In genomic region chr2:94467746-94468145, GRCm38 (mm10) we compare ENCODE assay signal across 14 mouse cellular contexts. TPM values are rescaled to one million over a fixed set of nuclear protein-coding genes. Genes with fewer than 3 reads are reported as not detected.
A peak's percentile ranks its signal among the peaks of the same experiment; 100 is the strongest.
DNase-seq lines count a peak whose midpoint lies in the region; ATAC-seq and TF ChIP-seq lines count a peak whose summit lies in the region.
"Had no signal": no experiment of that assay in that cellular context is flagged by ENCODE, and none has a peak within 500 bp of the region (broad histone marks: within the 10 kb centered on the region; RNA-seq: fewer than 3 reads in every experiment).

No protein-coding gene starts in this region.

- H3K27ac ChIP-seq in hindbrain, embryonic 16.5 days (ENCODE audit: low read depth, low read length) = no peak overlapping the region
- no peak overlapping the region for H3K27ac ChIP-seq in hindbrain, embryonic 13.5 days
- no peak overlapping the region for H3K27ac ChIP-seq in midbrain, postnatal 0 days (ENCODE audit: low read depth, low read length)
- no peak overlapping the region for H3K27ac ChIP-seq in midbrain, embryonic 15.5 days
- H3K27ac ChIP-seq: embryonic facial prominence, embryonic 12.5 days; liver, embryonic 14.5 days; midbrain, embryonic 12.5 days had no signal

- H3K4me1 ChIP-seq in hindbrain, embryonic 16.5 days (ENCODE audit: control insufficient read depth, insufficient read depth, low read depth, low read length) = no peaks in the 10 kb centered on the region
- H3K4me1 ChIP-seq in hindbrain, embryonic 13.5 days (replicated peaks) = peaks cover 7% of the 10 kb centered on the region; the same call in 1 of the 2 replicates
- H3K4me1 ChIP-seq in midbrain, postnatal 0 days (ENCODE audit: insufficient read depth, low read length) = no peaks in the 10 kb centered on the region
- peaks cover 9% of the 10 kb centered on the region for H3K4me1 ChIP-seq in midbrain, embryonic 15.5 days
- H3K4me1 ChIP-seq: embryonic facial prominence, embryonic 12.5 days; midbrain, embryonic 12.5 days had no signal

- no peak overlapping the region for H3K4me3 ChIP-seq in hindbrain, embryonic 16.5 days (ENCODE audit: low read length)
- H3K4me3 ChIP-seq in hindbrain, embryonic 13.5 days = no peak overlapping the region
- H3K4me3 ChIP-seq in midbrain, postnatal 0 days (ENCODE audit: low read depth, low read length) = no peak overlapping the region
- no peak overlapping the region for H3K4me3 ChIP-seq in midbrain, embryonic 15.5 days
- H3K4me3 ChIP-seq: embryonic facial prominence, embryonic 12.5 days; midbrain, embryonic 12.5 days had no signal

- no peaks in the 10 kb centered on the region; the same call in 1 of the 2 replicates for H3K27me3 ChIP-seq in hindbrain, embryonic 16.5 days (replicated peaks; ENCODE audit: control insufficient read depth, insufficient read depth, low read length)
- peaks cover 12% of the 10 kb centered on the region for H3K27me3 ChIP-seq in hindbrain, embryonic 13.5 days
- no peaks in the 10 kb centered on the region for H3K27me3 ChIP-seq in midbrain, postnatal 0 days (ENCODE audit: insufficient read depth, low read length)
- peaks cover 3% of the 10 kb centered on the region; the same call in 1 of the 2 replicates for H3K27me3 ChIP-seq in midbrain, embryonic 15.5 days (replicated peaks)
- H3K27me3 ChIP-seq: embryonic facial prominence, embryonic 12.5 days had no signal

- no peaks in the 10 kb centered on the region for H3K36me3 ChIP-seq in hindbrain, embryonic 16.5 days (ENCODE audit: control insufficient read depth, insufficient read depth, low read length)
- no peaks in the 10 kb centered on the region for H3K36me3 ChIP-seq in hindbrain, embryonic 13.5 days
- no peaks in the 10 kb centered on the region for H3K36me3 ChIP-seq in midbrain, postnatal 0 days (ENCODE audit: insufficient read depth, low read length)
- no peaks in the 10 kb centered on the region for H3K36me3 ChIP-seq in midbrain, embryonic 15.5 days (replicated peaks)
- H3K36me3 ChIP-seq: embryonic facial prominence, embryonic 12.5 days; midbrain, embryonic 12.5 days had no signal

- WGBS in hindbrain, embryonic 16.5 days = 73% methylated on average over 3 of the region's 3 CpGs
- WGBS in hindbrain, embryonic 13.5 days = 85% methylated on average over 3 of the region's 3 CpGs
- 84% methylated on average over 3 of the region's 3 CpGs for WGBS in midbrain, postnatal 0 days
- 70% methylated on average over 3 of the region's 3 CpGs for WGBS in midbrain, embryonic 15.5 days

- DNase-seq in adrenal gland, postnatal 25 days = peak; percentile 24
- no peak for DNase-seq in adrenal gland, adult 18-20 months (ENCODE audit: low spot score in 2 of 2)
- DNase-seq in midbrain, postnatal 0 days (ENCODE audit: low spot score) = peak; percentile 58
- DNase-seq in cerebellum, postnatal 36 days = peak; percentile 86
- no peak for DNase-seq in B cell, adult 2 months
- DNase-seq: kidney, postnatal 4 days; lung, postnatal 14 days had no signal

- TF ChIP-seq CTCF in midbrain, postnatal 0 days (IDR thresholded peaks at IDR 0.05) = no peak

- H3K9me3 ChIP-seq in hindbrain, embryonic 16.5 days (ENCODE audit: control insufficient read depth, low read length) = no peaks in the 10 kb centered on the region
- no peaks in the 10 kb centered on the region for H3K9me3 ChIP-seq in hindbrain, embryonic 13.5 days
- H3K9me3 ChIP-seq in midbrain, postnatal 0 days (ENCODE audit: low read length) = no peaks in the 10 kb centered on the region
- H3K9me3 ChIP-seq in midbrain, embryonic 15.5 days = no peaks in the 10 kb centered on the region
- H3K9me3 ChIP-seq: embryonic facial prominence, embryonic 12.5 days; midbrain, embryonic 12.5 days had no signal

- no peak overlapping the region for H3K4me2 ChIP-seq in hindbrain, embryonic 16.5 days (ENCODE audit: low read length)
- no peak overlapping the region for H3K4me2 ChIP-seq in hindbrain, embryonic 13.5 days
- no peak overlapping the region for H3K4me2 ChIP-seq in midbrain, postnatal 0 days (ENCODE audit: low read depth, low read length, poor library complexity, severe bottlenecking)
- no peak overlapping the region for H3K4me2 ChIP-seq in midbrain, embryonic 15.5 days
- H3K4me2 ChIP-seq: embryonic facial prominence, embryonic 12.5 days; midbrain, embryonic 12.5 days had no signal

- no peak overlapping the region for H3K9ac ChIP-seq in hindbrain, embryonic 16.5 days (ENCODE audit: low read depth, low read length)
- no peak overlapping the region for H3K9ac ChIP-seq in hindbrain, embryonic 13.5 days
- no peak overlapping the region for H3K9ac ChIP-seq in midbrain, postnatal 0 days (replicated peaks; ENCODE audit: low read length, poor library complexity, severe bottlenecking)
- no peak overlapping the region for H3K9ac ChIP-seq in midbrain, embryonic 15.5 days
- H3K9ac ChIP-seq: embryonic facial prominence, embryonic 12.5 days; liver, embryonic 14.5 days; midbrain, embryonic 12.5 days had no signal

- peak; percentile 38; the same call in 1 of the 2 replicates for ATAC-seq in hindbrain, embryonic 16.5 days
- no peak for ATAC-seq in hindbrain, embryonic 13.5 days (ENCODE audit: low FRiP score)
- ATAC-seq in midbrain, postnatal 0 days (ENCODE audit: low FRiP score) = no peak
- ATAC-seq in midbrain, embryonic 15.5 days (replicated peaks) = no peak
- ATAC-seq: inflammation-experienced regulatory T-cells, adult 6 months had no signal

RNA-seq across cellular contexts. Expression of gene Api5, which starts 29.8 kb away (rescaled TPM):
- total RNA-seq in adrenal gland, postnatal 25 days (2021) = 77.6 and 81.7 TPM in 2 replicates
- total RNA-seq in adrenal gland, adult 18-20 months (2021) = 10 to 100 TPM; 73.2 to 84.0 TPM
- 89.3 and 102 TPM in 2 replicates for polyA plus RNA-seq in hindbrain, embryonic 16.5 days (2015; fragmentation: Nextera tagmentation; extraction: Ambion mirVana)
- polyA plus RNA-seq in hindbrain, embryonic 13.5 days (2015; fragmentation: Nextera tagmentation; extraction: Ambion mirVana) = 127 TPM in 2 replicates
- total RNA-seq in midbrain, postnatal 0 days (2014; rRNA removed) = 47.4 and 56.4 TPM in 2 replicates
- 59.4 and 63.1 TPM in 2 replicates for polyA plus RNA-seq in midbrain, postnatal 0 days (2015; fragmentation: Nextera tagmentation; extraction: Ambion mirVana)
- 98.1 and 104 TPM in 2 replicates for polyA plus RNA-seq in midbrain, embryonic 15.5 days (2015; fragmentation: Nextera tagmentation; extraction: Ambion mirVana)

Comparison
In these comparisons a context has a peak if more than half of its experiments do, and no peak if none do; other contexts are left out.
1. DNase-seq: peak in adrenal gland, postnatal 25 days (single experiment), midbrain, postnatal 0 days (single experiment) and cerebellum, postnatal 36 days (2 of 2); none in adrenal gland, adult 18-20 months (0 of 2) and B cell, adult 2 months (0 of 2).